Mouse (Mus musculus): Measurements from ENCODE around the gene Sh3kbp1.
"Not testable (repeated sequence)": the region's sequence is repeated elsewhere in the genome, so short reads cannot be mapped to it uniquely, and the experiment has no call there.

Gene Sh3kbp1

GRCm38 (mm10) chrX:159626907-159627587 lies at the start of gene Sh3kbp1:
Gene Sh3kbp1 (plus strand): TSS chrX:159627272.
- peak; percentile 56 for DNase-seq

- DNase-seq: not testable (repeated sequence)
Measured at GRCm38 (mm10) chrX:159584738-159585137, 42.3 kb upstream of the Sh3kbp1 start.

GRCm38 (mm10) chrX:159591633-159592032 lies 35.4 kb upstream of the Sh3kbp1 start:
- peak; percentile 0 for DNase-seq

GRCm38 (mm10) chrX:159597502-159597901 lies 29.6 kb upstream of the Sh3kbp1 start:
- no peak for DNase-seq

- no peak for DNase-seq
Measured at GRCm38 (mm10) chrX:159604832-159605231, 22.2 kb upstream of the Sh3kbp1 start.

- peak; percentile 29 for DNase-seq
Measured at GRCm38 (mm10) chrX:159606936-159607335, 20.1 kb upstream of the Sh3kbp1 start.

- DNase-seq: peak; percentile 21
Measured at GRCm38 (mm10) chrX:159626208-159626906, 715 bp upstream of the Sh3kbp1 start.

GRCm38 (mm10) chrX:159627588-159628566 lies 805 bp downstream of the Sh3kbp1 start:
- peak; percentile 2 for DNase-seq

- DNase-seq: no peak
Measured at GRCm38 (mm10) chrX:159628629-159629028, 1.6 kb downstream of the Sh3kbp1 start.

- no peak for DNase-seq
Measured at GRCm38 (mm10) chrX:159629203-159629602, 2.1 kb downstream of the Sh3kbp1 start.

- DNase-seq: no peak
Measured at GRCm38 (mm10) chrX:159638500-159639227, 11.6 kb downstream of the Sh3kbp1 start.

- no peak for DNase-seq
Measured at GRCm38 (mm10) chrX:159639991-159640390, 12.9 kb downstream of the Sh3kbp1 start.

GRCm38 (mm10) chrX:159645314-159645713 lies 18.2 kb downstream of the Sh3kbp1 start:
- DNase-seq: no peak

GRCm38 (mm10) chrX:159647564-159647963 lies 20.5 kb downstream of the Sh3kbp1 start:
- DNase-seq: no peak

- DNase-seq: no peak
Measured at GRCm38 (mm10) chrX:159648598-159648997, 21.5 kb downstream of the Sh3kbp1 start.

- peak; percentile 17 for DNase-seq
Measured at GRCm38 (mm10) chrX:159650130-159650678, 23.1 kb downstream of the Sh3kbp1 start.

GRCm38 (mm10) chrX:159650727-159651126 lies 23.7 kb downstream of the Sh3kbp1 start:
- DNase-seq: peak; percentile 5

GRCm38 (mm10) chrX:159671388-159671787 lies 44.3 kb downstream of the Sh3kbp1 start:
- no peak for DNase-seq

- DNase-seq: no peak
Measured at GRCm38 (mm10) chrX:159672466-159672865, 45.4 kb downstream of the Sh3kbp1 start.

GRCm38 (mm10) chrX:159676242-159676641 lies 49.2 kb downstream of the Sh3kbp1 start:
- no peak for DNase-seq

GRCm38 (mm10) chrX:159677585-159678319 lies 50.7 kb downstream of the Sh3kbp1 start:
- no peak for DNase-seq

Measured in kidney, adult 9 months (tissue).